Mouse (Mus musculus): ENCODE data around the gene Mgat3. TPM values are rescaled to one million over a fixed set of nuclear protein-coding genes. Genes with fewer than 3 reads are reported as not detected.
A peak's percentile ranks its signal among the peaks of the same experiment; 100 is the strongest.

Gene Mgat3
- polyA plus RNA-seq, 1 experiment from 2014 or later = 10.6 TPM

DNA sequence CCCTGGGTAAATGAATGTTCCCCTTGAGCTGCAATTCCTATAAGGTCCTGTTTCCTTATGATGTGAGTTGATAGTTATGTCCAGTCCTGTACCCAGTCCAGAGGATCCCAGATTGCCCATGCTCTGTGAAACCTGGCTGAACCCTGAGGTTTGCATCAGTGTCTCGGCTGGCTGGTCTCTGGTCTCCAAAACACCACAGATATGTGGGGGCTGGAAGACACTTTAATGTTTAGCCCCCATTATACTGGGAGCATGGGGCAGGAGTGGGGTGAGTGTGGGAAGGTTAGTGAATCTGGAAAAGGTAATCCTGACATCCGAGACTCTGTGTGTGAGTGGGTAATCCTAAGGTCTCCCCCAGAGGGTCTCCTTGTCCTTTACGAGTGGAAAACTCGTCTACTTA lies 59.5 kb downstream of the Mgat3 start:
- Histone ChIP-seq H3K36me3 (peaks cover 21% of the 10 kb centered on the region; the same call in 1 of the 2 replicates), H3K27me3 (replicated peaks) (no peaks in the 10 kb centered on the region), H3K4me3 (replicated peaks) (no peak overlapping the region), H3K27ac (peak overlapping the region; percentile 83), H3K4me2 (peak overlapping the region; percentile 56), H3K4me1 (peaks cover 16% of the 10 kb centered on the region), H3K9ac (no peak overlapping the region), H3K9me3 (no peaks in the 10 kb centered on the region)
- no peak for ATAC-seq (ENCODE audit: insufficient read depth, low FRiP score, low read depth)
- WGBS = 65% methylated on average over 4 of the region's 4 CpGs

DNA sequence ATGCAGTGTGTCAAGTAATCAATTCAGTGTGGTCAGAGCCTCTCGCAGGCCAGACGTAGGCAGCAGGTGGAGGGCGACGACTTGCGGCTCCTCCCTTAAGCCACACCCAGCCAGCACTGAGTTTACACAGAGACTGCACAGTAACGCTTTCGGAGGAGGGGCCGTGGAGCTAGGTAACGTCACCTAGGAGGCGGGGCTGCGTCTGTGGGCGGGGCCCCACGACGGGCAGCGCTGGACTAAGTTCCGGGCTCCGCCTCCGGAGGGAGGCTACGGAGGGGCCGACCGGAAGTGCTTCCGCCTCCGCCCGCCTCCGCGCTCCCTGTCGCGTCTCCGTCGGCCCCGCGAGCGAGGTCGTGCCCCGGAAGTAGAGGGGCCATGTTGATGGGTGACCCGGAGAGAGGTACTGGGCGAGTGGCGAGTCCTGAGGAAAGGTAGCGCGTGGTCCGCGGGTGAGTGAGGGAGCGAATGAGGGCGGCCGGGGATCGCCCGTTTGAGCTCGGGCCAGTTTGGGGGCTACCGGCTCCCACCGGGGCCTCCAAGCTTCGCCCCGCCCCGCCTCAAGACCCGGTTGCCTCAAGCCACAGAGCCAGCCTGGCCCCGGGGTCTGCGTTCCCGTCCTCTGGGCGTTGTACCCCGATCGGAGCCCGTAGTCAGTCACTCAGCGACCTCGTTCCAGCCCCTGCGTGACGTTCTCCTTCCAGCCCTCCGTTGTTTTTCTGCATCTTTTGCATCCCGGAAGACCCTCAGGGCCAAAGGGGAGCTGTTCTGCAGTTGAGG lies 60.4 kb downstream of the Mgat3 start, which contains the start of gene Mief1:
TSS of gene Mief1 (plus strand) at position 286 of the 777 bp plus-strand sequence.
- Histone ChIP-seq H3K4me2 (peak within 1 kb of the TSS; percentile 69), H3K27me3 (replicated peaks) (no peaks in the 10 kb centered on the region), H3K4me1 (peaks cover 16% of the 10 kb centered on the region), H3K9me3 (no peaks in the 10 kb centered on the region), H3K4me3 (replicated peaks) (peak within 1 kb of the TSS; percentile 87), H3K9ac (peak within 1 kb of the TSS; percentile 98), H3K36me3 (peaks cover 29% of the 10 kb centered on the region; the same call in 1 of the 2 replicates), H3K27ac (peak within 1 kb of the TSS; percentile 83)
- ATAC-seq (ENCODE audit: insufficient read depth, low FRiP score, low read depth) = peak; percentile 97
- WGBS = under 1% methylated on average over 67 of the region's 67 CpGs

DNA sequence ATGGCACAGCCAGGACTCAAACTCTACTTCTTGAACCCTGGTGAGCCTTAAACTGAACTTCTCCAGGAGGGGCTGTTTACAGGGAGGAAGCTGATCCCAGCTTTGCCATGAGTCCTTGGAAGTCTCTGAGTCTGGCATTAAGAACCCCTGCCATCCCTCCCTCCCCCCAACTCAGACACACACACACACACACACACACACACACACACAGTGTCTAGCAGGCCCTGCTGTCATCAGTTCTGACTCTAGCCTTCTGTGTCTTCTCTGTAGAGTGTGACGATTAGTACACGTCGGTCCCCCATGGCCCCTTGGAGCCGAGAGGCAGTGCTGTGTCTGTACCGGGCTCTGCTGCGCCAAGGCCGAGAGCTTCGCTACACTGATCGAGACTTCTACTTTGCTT lies 62.0 kb downstream of the Mgat3 start, which contains the start of gene AC140267.1:
TSS of gene AC140267.1 (plus strand) at position 301 of the 400 bp plus-strand sequence.
- Histone ChIP-seq H3K27ac (no peak within 1 kb of the TSS), H3K9me3 (no peaks in the 10 kb centered on the region), H3K4me3 (replicated peaks) (peak within 1 kb of the TSS; percentile 87), H3K27me3 (replicated peaks) (no peaks in the 10 kb centered on the region), H3K4me2 (peak within 1 kb of the TSS; percentile 69), H3K36me3 (peaks cover 36% of the 10 kb centered on the region), H3K9ac (0 out of 2 replicates have a peak within 1 kb of the TSS, but pooled peaks have one; percentile 98), H3K4me1 (peaks cover 16% of the 10 kb centered on the region)
- ATAC-seq (ENCODE audit: insufficient read depth, low FRiP score, low read depth) = no peak
- WGBS = 94% methylated on average over 9 of the region's 9 CpGs

DNA sequence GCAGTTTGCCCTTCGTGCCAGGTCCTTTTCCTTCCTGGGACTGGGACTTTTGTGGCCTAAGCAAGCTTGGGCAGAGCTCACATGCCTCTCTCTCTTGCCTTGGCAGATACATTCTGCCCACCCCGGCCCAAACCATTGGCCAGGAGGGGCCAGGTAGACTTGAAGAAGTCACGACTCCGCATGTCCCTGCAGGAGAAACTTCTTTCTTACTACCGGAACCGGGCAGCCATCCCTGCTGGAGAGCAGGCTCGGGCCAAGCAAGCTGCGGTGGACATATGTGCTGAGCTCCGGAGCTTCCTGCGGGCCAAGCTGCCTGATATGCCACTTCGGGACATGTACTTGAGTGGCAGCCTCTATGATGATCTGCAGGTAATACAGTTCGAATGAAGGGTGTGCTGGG lies 74.6 kb downstream of the Mgat3 start:
- no peaks in the 10 kb centered on the region for H3K4me1 ChIP-seq
- H3K9ac ChIP-seq = no peak overlapping the region
- no peaks in the 10 kb centered on the region for H3K27me3 ChIP-seq (replicated peaks)
- H3K36me3 ChIP-seq = peaks cover 46% of the 10 kb centered on the region
- no peak overlapping the region for H3K4me2 ChIP-seq
- ATAC-seq (ENCODE audit: insufficient read depth, low FRiP score, low read depth) = no peak
- no peaks in the 10 kb centered on the region for H3K9me3 ChIP-seq
- 95% methylated on average over 12 of the region's 12 CpGs for WGBS
- no peak overlapping the region for H3K4me3 ChIP-seq (replicated peaks)
- H3K27ac ChIP-seq = no peak overlapping the region

DNA sequence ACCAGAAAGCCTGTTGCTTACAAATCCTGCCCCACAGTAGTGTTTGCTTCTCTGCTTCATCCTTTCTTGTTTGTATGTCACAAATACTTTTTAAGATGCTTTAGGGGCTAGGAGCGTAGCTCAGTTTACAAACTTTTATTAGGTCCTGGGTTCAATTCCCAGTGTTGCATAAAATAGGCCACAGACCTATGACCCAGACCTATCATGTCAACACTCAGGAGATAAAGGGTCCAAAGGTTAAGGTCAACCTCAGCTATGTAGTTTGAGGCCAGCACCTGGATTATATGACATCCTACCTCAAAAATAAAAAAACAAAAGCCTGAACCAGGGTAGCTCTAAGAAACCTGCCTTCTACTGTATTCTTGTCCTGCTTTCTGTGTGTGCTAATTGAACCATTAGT lies 75.1 kb downstream of the Mgat3 start:
- Histone ChIP-seq H3K36me3 (peaks cover 43% of the 10 kb centered on the region), H3K27ac (no peak overlapping the region), H3K4me3 (replicated peaks) (no peak overlapping the region)

DNA sequence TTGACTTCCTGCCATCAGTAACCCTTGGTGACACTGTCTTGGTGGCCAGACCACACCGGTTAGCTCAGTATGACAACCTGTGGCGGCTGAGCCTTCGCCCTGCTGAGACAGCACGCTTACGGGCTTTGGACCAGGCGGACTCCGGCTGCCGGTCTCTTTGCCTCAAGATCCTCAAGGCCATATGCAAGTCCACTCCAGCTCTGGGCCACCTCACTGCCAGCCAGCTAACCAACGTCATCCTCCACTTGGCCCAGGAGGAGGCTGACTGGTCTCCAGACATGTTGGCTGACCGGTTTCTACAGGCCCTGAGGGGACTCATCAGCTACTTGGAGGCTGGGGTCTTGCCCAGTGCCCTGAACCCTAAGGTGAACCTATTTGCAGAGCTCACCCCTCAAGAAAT lies 76.2 kb downstream of the Mgat3 start:
- no peaks in the 10 kb centered on the region for H3K9me3 ChIP-seq
- H3K9ac ChIP-seq = no peak overlapping the region
- H3K4me1 ChIP-seq = peaks cover 8% of the 10 kb centered on the region
- ATAC-seq (ENCODE audit: insufficient read depth, low FRiP score, low read depth) = no peak
- H3K27ac ChIP-seq = no peak overlapping the region
- WGBS = 94% methylated on average over 10 of the region's 10 CpGs
- no peak overlapping the region for H3K4me3 ChIP-seq (replicated peaks)
- H3K4me2 ChIP-seq = no peak overlapping the region
- H3K36me3 ChIP-seq = peaks cover 43% of the 10 kb centered on the region
- no peaks in the 10 kb centered on the region for H3K27me3 ChIP-seq (replicated peaks)

More for the DNA sequence above, 75.1 kb downstream of the Mgat3 start:
- no peak overlapping the region for H3K9ac ChIP-seq
- H3K4me1 ChIP-seq = no peaks in the 10 kb centered on the region
- WGBS = 91% methylated on average over 1 of the region's 1 CpGs
- no peaks in the 10 kb centered on the region for H3K9me3 ChIP-seq
- no peak for ATAC-seq (ENCODE audit: insufficient read depth, low FRiP score, low read depth)
- H3K4me2 ChIP-seq = no peak overlapping the region
- H3K27me3 ChIP-seq (replicated peaks) = no peaks in the 10 kb centered on the region

DNA sequence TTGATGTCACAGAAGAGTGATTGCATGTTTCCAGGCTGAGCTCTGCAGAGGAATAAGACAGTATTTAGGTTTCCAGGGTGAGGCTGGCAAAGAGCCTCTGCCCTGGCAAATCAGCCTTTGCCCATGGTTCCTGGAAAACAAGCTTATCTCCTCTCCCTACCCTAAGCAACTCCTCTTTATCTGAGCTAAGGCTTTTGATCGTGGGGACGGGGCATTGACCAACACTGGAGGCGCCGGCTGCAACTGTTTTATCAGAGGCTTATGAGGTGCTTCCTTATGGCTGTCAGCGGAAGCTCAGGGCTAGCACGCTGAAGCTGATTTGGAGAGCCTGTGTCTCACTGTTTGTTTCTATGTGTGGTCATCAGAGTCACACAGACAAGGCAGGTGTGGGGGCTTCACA lies 77.1 kb downstream of the Mgat3 start:
- WGBS = 69% methylated on average over 6 of the region's 6 CpGs
- no peak overlapping the region for H3K9ac ChIP-seq
- peaks cover 8% of the 10 kb centered on the region for H3K4me1 ChIP-seq
- no peaks in the 10 kb centered on the region for H3K9me3 ChIP-seq
- H3K27me3 ChIP-seq (replicated peaks) = no peaks in the 10 kb centered on the region
- no peak overlapping the region for H3K4me3 ChIP-seq (replicated peaks)
- peaks cover 41% of the 10 kb centered on the region for H3K36me3 ChIP-seq
- no peak overlapping the region for H3K4me2 ChIP-seq
- no peak for ATAC-seq (ENCODE audit: insufficient read depth, low FRiP score, low read depth)
- no peak overlapping the region for H3K27ac ChIP-seq

DNA sequence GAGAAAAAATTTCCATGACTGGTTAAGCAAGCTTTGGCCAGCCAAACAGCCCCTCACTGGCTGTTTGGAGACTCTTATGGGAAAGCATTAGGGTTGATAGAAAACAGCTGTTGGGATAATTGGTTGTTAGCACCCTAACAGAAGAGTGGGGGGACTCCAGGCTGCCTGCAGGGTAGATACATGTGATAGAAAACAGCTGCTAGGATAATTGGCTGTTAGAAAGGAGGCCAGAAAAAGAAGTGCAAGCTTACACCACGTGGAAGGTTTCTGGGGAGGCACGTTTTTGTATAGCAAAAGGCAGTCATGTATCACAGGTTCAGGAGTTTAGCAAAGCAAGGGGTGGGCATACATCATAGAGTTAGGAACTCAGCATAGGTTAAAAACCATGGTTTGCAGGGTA lies 80.0 kb downstream of the Mgat3 start:
- H3K9ac ChIP-seq = no peak overlapping the region
- no peak overlapping the region for H3K4me2 ChIP-seq

DNA sequence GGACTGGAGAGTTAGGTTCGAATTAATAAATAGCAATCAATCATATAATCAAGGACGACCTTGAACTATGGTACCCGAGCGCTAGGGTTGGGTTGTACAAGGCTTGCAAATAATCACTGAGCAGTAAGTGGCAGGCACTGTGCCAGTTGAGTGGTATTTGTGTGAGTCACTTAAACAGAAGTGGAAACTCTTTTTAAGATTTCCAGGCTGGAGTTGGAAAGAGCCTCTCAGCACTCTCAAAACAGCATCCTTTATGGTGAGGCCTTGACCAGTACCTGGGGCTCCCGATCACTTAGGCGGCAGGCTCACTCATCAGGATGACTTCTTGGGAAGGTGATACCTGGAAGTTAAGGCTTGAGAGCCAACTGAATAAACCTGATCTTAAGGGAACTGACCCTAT lies 80.7 kb downstream of the Mgat3 start:
- ATAC-seq (ENCODE audit: insufficient read depth, low FRiP score, low read depth) = no peak
- H3K9me3 ChIP-seq = no peaks in the 10 kb centered on the region

More for the DNA sequence above, 80.0 kb downstream of the Mgat3 start:
- Histone ChIP-seq H3K4me1 (peaks cover 26% of the 10 kb centered on the region), H3K9me3 (no peaks in the 10 kb centered on the region), H3K27ac (peak overlapping the region; percentile 97), H3K36me3 (peaks cover 38% of the 10 kb centered on the region), H3K4me3 (replicated peaks) (no peak overlapping the region; the same call in 1 of the 2 replicates), H3K27me3 (replicated peaks) (no peaks in the 10 kb centered on the region)
- ATAC-seq (ENCODE audit: insufficient read depth, low FRiP score, low read depth) = no peak
- 34% methylated on average over 2 of the region's 2 CpGs for WGBS

DNA sequence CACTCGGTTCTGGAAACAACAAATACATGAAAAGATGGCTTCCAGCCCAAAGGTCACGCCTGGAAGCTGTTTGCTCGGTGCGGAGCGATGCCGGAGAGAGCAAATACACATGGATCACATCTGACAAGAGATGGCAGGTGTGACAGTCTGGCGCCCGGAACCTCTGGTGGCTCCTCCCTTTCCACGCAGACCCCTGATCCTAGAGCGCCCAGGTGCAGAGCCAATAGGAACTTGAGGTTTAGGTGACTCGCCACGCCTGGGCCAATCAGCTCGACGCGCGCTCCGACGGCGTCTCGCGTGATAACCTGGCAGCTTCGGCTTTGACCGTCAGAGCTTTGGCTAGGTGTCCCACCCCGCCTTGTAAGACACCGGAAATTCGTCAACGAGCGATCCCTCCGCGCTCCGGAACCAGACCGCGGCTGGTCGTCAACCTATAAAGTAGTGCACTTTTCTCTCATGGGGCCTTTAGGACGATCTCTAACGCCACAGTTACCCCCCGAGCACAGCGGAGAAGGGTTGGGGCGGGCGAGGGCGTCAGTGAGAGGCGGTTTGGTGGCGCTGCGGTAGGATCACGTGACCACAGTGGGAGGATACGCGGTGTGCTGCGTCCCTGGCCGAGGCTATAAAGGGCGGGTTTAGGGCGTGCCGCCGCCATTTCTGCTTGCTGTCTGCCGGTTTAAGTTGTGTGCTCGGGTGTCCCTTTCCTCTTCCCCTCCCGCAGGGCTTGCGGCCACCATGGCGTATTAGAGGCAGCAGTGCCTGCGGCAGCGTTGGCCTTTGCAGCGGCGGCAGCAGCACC lies 81.5 kb downstream of the Mgat3 start, which contains the start of gene Atf4:
TSS of gene Atf4 (plus strand) at position 338 of the 799 bp plus-strand sequence.
- under 1% methylated on average over 62 of the region's 62 CpGs for WGBS
- Histone ChIP-seq H3K27ac (peak within 1 kb of the TSS; percentile 97), H3K9me3 (no peaks in the 10 kb centered on the region), H3K9ac (peak within 1 kb of the TSS; percentile 100), H3K36me3 (peaks cover 26% of the 10 kb centered on the region), H3K27me3 (replicated peaks) (no peaks in the 10 kb centered on the region), H3K4me3 (replicated peaks) (peak within 1 kb of the TSS; percentile 97), H3K4me2 (peak within 1 kb of the TSS; percentile 84), H3K4me1 (peaks cover 31% of the 10 kb centered on the region)
- peak; percentile 94 for ATAC-seq (ENCODE audit: insufficient read depth, low FRiP score, low read depth)

More for the DNA sequence above, 80.7 kb downstream of the Mgat3 start:
- Histone ChIP-seq H3K36me3 (peaks cover 32% of the 10 kb centered on the region), H3K4me2 (peak overlapping the region; percentile 84), H3K27ac (peak overlapping the region; percentile 97), H3K4me1 (peaks cover 30% of the 10 kb centered on the region), H3K9ac (peak overlapping the region; percentile 21; the same call in 1 of the 2 replicates), H3K27me3 (replicated peaks) (no peaks in the 10 kb centered on the region), H3K4me3 (replicated peaks) (peak overlapping the region; percentile 97)
- WGBS = 28% methylated on average over 6 of the region's 6 CpGs

DNA sequence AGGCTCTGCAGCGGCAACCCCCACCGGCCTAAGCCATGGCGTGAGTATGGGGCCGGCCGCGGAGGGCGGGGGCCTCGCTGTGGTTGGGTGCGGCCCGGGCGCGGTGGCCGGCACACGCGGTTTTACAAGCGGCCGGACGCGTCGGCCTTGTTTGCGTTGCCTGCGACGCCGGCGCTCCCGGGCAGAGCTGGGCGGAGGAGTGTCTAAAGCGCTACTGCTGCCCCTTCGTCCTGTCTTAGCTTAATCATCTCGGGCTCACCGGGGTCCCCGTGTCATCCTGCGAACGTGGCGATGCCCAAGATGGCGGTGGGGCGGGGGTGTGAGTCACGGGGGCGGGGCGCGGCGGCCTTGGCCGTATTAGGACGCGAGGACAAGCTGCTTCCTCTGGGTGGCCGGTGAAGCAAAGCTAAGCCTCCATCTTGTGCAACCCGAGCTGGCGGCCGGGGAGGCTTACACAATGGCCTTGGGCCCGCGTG lies 82.2 kb downstream of the Mgat3 start:
- Histone ChIP-seq H3K27ac (peak overlapping the region; percentile 97), H3K4me3 (replicated peaks) (peak overlapping the region; percentile 97), H3K4me1 (peaks cover 31% of the 10 kb centered on the region), H3K4me2 (peak overlapping the region; percentile 84), H3K36me3 (peaks cover 25% of the 10 kb centered on the region), H3K9me3 (no peaks in the 10 kb centered on the region), H3K27me3 (replicated peaks) (no peaks in the 10 kb centered on the region), H3K9ac (peak overlapping the region; percentile 100)
- under 1% methylated on average over 48 of the region's 51 CpGs for WGBS
- ATAC-seq (ENCODE audit: insufficient read depth, low FRiP score, low read depth) = peak; percentile 20
